ENCODE assay signal across 40 mouse cellular contexts in the genomic region with DNA sequence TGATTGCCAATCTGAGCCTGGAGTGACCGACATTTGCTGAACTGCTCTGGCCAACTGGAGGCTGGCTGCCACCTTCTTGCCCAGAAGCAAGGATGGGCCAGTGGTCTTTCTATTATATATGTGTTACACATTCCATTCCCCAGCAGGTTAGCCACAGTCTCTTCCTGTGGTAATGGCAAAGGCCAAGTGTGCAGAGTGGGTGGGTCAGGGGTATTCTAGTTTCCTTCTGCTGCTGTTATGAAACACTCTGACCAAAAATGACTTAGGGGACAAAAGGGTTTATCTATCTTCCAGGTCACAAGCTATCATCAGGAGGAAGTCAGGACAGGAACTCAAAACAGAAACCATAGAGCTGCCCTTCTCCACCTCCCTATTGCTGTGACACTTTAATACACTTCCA. TPM values are rescaled to one million over a fixed set of nuclear protein-coding genes. Genes with fewer than 3 reads are reported as not detected.
"Had no signal": no experiment of that assay in that cellular context is flagged by ENCODE, and none has a peak within 500 bp of the region (broad histone marks: within the 10 kb centered on the region; RNA-seq: fewer than 3 reads in every experiment).

No protein-coding gene starts in this region.

- H3K27ac ChIP-seq: gastrocnemius, adult 2 months; hindbrain, embryonic 10.5 days; hindbrain, embryonic 12.5 days; hindbrain, embryonic 14.5 days; intestine, embryonic 15.5 days; kidney, embryonic 15.5 days; kidney, postnatal 0 days; left cerebral cortex, adult 2 months; limb, embryonic 10.5 days; limb, embryonic 12.5 days; liver, embryonic 13.5 days; liver, embryonic 15.5 days had no signal

- H3K36me3 ChIP-seq: hindbrain, embryonic 10.5 days; hindbrain, embryonic 12.5 days; intestine, embryonic 15.5 days; kidney, embryonic 15.5 days; limb, embryonic 10.5 days; limb, embryonic 12.5 days; liver, embryonic 13.5 days; liver, embryonic 15.5 days had no signal

- H3K4me2 ChIP-seq: heart, embryonic 11.5 days; hindbrain, embryonic 12.5 days; hindbrain, embryonic 14.5 days; intestine, embryonic 15.5 days; kidney, embryonic 15.5 days; limb, embryonic 12.5 days; liver, embryonic 11.5 days; liver, embryonic 13.5 days; liver, embryonic 15.5 days had no signal

- H3K4me3 ChIP-seq: gastrocnemius, adult 2 months; hindbrain, embryonic 10.5 days; hindbrain, embryonic 12.5 days; intestine, embryonic 15.5 days; kidney, embryonic 15.5 days; left cerebral cortex, adult 2 months; limb, embryonic 10.5 days; limb, embryonic 12.5 days; liver, embryonic 13.5 days; liver, embryonic 15.5 days had no signal

- H3K9me3 ChIP-seq: hindbrain, embryonic 10.5 days; hindbrain, embryonic 12.5 days; intestine, embryonic 15.5 days; kidney, embryonic 15.5 days; limb, embryonic 10.5 days; limb, embryonic 12.5 days; liver, embryonic 13.5 days; liver, embryonic 15.5 days had no signal

- DNase-seq: gastrocnemius, adult 2 months; gastrocnemius, postnatal 10 days; gastrocnemius, postnatal 25 days; heart, adult 18-20 months; heart, postnatal 10 days; heart, postnatal 36 days; kidney, adult 11 months; kidney, adult 2 months; kidney, adult 9 months; kidney, postnatal 14 days; kidney, postnatal 36 days; layer of hippocampus, adult 9-11 months; liver; liver, embryonic 13.5 days had no signal

- H3K9ac ChIP-seq: hindbrain, embryonic 12.5 days; hindbrain, embryonic 14.5 days; intestine, embryonic 15.5 days; kidney, embryonic 15.5 days; limb, embryonic 12.5 days; liver, embryonic 13.5 days; liver, embryonic 15.5 days had no signal

- H3K27me3 ChIP-seq: hindbrain, embryonic 12.5 days; intestine, embryonic 15.5 days; kidney, embryonic 15.5 days; limb, embryonic 12.5 days; liver, embryonic 13.5 days; liver, embryonic 15.5 days had no signal

- ATAC-seq: hindbrain, embryonic 16.5 days; inflammation-experienced regulatory T-cells, adult 6 months; intestine, embryonic 15.5 days had no signal

- H3K4me1 ChIP-seq: intestine, embryonic 15.5 days; liver, embryonic 13.5 days; liver, embryonic 15.5 days had no signal

RNA-seq across cellular contexts. Expression of a gene that starts 29.2 kb away (rescaled TPM):
- total RNA-seq: gastrocnemius, adult 2 months; gastrocnemius, postnatal 10 days; gastrocnemius, postnatal 25 days; gastrocnemius, postnatal 4 days; heart, adult 18-20 months; heart, adult 8-10 months; heart, postnatal 10 days; heart, postnatal 36 days; layer of hippocampus, adult 18-20 months; layer of hippocampus, adult 8-10 months; layer of hippocampus, postnatal 14 days; left cerebral cortex, adult 2 months; left cerebral cortex, postnatal 14 days; left cerebral cortex, postnatal 36 days had no signal
- polyA plus RNA-seq: frontal cortex, adult 2 months; heart, embryonic 11.5 days; heart, embryonic 14.5 days; heart, embryonic 16.5 days; hindbrain, embryonic 10.5 days; hindbrain, embryonic 12.5 days; hindbrain, embryonic 14.5 days; hindbrain, embryonic 16.5 days; inflammation-experienced regulatory T-cells, adult 6 months; intestine, embryonic 15.5 days; kidney, adult 2 months; kidney, embryonic 15.5 days; kidney, postnatal 0 days; large intestine, adult 2 months; limb, embryonic 10.5 days; limb, embryonic 12.5 days; liver, embryonic 11.5 days; liver, embryonic 13.5 days; liver, embryonic 15.5 days had no signal

RNA-seq across cellular contexts. Expression of a gene that starts 42.8 kb away (rescaled TPM):
- total RNA-seq: gastrocnemius, adult 2 months; gastrocnemius, postnatal 10 days; gastrocnemius, postnatal 25 days; gastrocnemius, postnatal 4 days; heart, adult 18-20 months; heart, adult 8-10 months; heart, postnatal 10 days; heart, postnatal 36 days; layer of hippocampus, adult 18-20 months; layer of hippocampus, adult 8-10 months; layer of hippocampus, postnatal 14 days; left cerebral cortex, adult 2 months; left cerebral cortex, postnatal 14 days; left cerebral cortex, postnatal 36 days had no signal
- polyA plus RNA-seq: frontal cortex, adult 2 months; heart, embryonic 11.5 days; heart, embryonic 14.5 days; heart, embryonic 16.5 days; hindbrain, embryonic 10.5 days; hindbrain, embryonic 12.5 days; hindbrain, embryonic 14.5 days; hindbrain, embryonic 16.5 days; inflammation-experienced regulatory T-cells, adult 6 months; intestine, embryonic 15.5 days; kidney, adult 2 months; kidney, embryonic 15.5 days; kidney, postnatal 0 days; large intestine, adult 2 months; limb, embryonic 10.5 days; limb, embryonic 12.5 days; limb, embryonic 14.5 days; liver, embryonic 11.5 days; liver, embryonic 13.5 days; liver, embryonic 15.5 days had no signal

RNA-seq across cellular contexts. Expression of a gene that starts 59.5 kb away (rescaled TPM):
- total RNA-seq: gastrocnemius, adult 2 months; gastrocnemius, postnatal 10 days; gastrocnemius, postnatal 25 days; gastrocnemius, postnatal 4 days; heart, adult 18-20 months; heart, adult 8-10 months; heart, postnatal 10 days; heart, postnatal 36 days; layer of hippocampus, adult 18-20 months; layer of hippocampus, adult 8-10 months; layer of hippocampus, postnatal 14 days; left cerebral cortex, adult 2 months; left cerebral cortex, postnatal 14 days; left cerebral cortex, postnatal 36 days had no signal
- polyA plus RNA-seq: frontal cortex, adult 2 months; heart, embryonic 11.5 days; heart, embryonic 14.5 days; heart, embryonic 16.5 days; hindbrain, embryonic 10.5 days; hindbrain, embryonic 12.5 days; hindbrain, embryonic 14.5 days; hindbrain, embryonic 16.5 days; inflammation-experienced regulatory T-cells, adult 6 months; intestine, embryonic 15.5 days; kidney, adult 2 months; kidney, embryonic 15.5 days; kidney, postnatal 0 days; large intestine, adult 2 months; limb, embryonic 10.5 days; limb, embryonic 12.5 days; limb, embryonic 14.5 days; liver, embryonic 11.5 days; liver, embryonic 13.5 days; liver, embryonic 15.5 days had no signal
